Mouse (Mus musculus) thymus, adult 2 months (tissue): ENCODE data around the gene Creld1. TPM values are rescaled to one million over a fixed set of nuclear protein-coding genes. Genes with fewer than 3 reads are reported as not detected.
A peak's percentile ranks its signal among the peaks of the same experiment; 100 is the strongest.

ENCODE experiments used
- DNase-seq: peaks from one replicate; pipeline ENCODE4 v3.0.0; 2021
- H3K27ac ChIP-seq: fragments of 200-500 bp; 2 replicates; pipeline ENCODE4 v1.5.1; 2012; ENCODE audit warnings: low read length, control low read depth; ENCODE audit not compliant: control insufficient read depth, insufficient read depth
- H3K27me3 ChIP-seq: fragments of 200-500 bp; 2 replicates; pipeline ENCODE4 v1.6.1; 2012; ENCODE audit warnings: mild to moderate bottlenecking, low read length, moderate library complexity, mixed read lengths; ENCODE audit not compliant: control insufficient read depth, insufficient read depth
- H3K36me3 ChIP-seq: fragments of 200-500 bp; 2 replicates; pipeline ENCODE4 v1.6.1; 2012; ENCODE audit warnings: mild to moderate bottlenecking, low read length, moderate library complexity; ENCODE audit not compliant: control insufficient read depth, insufficient read depth
- H3K4me1 ChIP-seq: fragments of 200-500 bp; replicated peaks from 2 replicates; pipeline ENCODE4 v1.6.1; 2012; ENCODE audit warnings: low read length; ENCODE audit not compliant: control insufficient read depth, insufficient read depth
- H3K4me3 ChIP-seq: fragments of 200-500 bp; 2 replicates; pipeline ENCODE4 v1.5.1; 2012; ENCODE audit warnings: mild to moderate bottlenecking, low read length, control low read depth, moderate library complexity; ENCODE audit not compliant: control insufficient read depth, insufficient read depth
- CTCF ChIP-seq: fragments of 200-500 bp; IDR thresholded peaks from 2 replicates; pipeline ENCODE4 v1.5.1; 2012; ENCODE audit warnings: mild to moderate bottlenecking, control low read depth, low read length, moderate library complexity, borderline replicate concordance; ENCODE audit not compliant: control insufficient read depth, poor library complexity, insufficient read depth; ENCODE audit errors: extremely low read depth
- POLR2A ChIP-seq: fragments of 200-500 bp; IDR thresholded peaks from 2 replicates; pipeline ENCODE4 v1.6.1; 2012; ENCODE audit warnings: mild to moderate bottlenecking, low read length, control low read depth, moderate library complexity; ENCODE audit not compliant: control insufficient read depth, poor library complexity, insufficient read depth; ENCODE audit errors: extremely low read depth
- WGBS: fragments of 180-500 bp; shearing (Covaris S2); methylation state at CpG from one replicate; pipeline ENCODE4 v1.1.7; 2018; 5-methylcytosine and 5-hydroxymethylcytosine counted together
- polyA plus RNA-seq: library from polyadenylated mRNA; depleted of rRNA; stranded (reverse); fragments of >200 nt; gene quantifications from 2 replicates; pipeline ENCODE4 v1.2.3, GENCODE M21; 2012

The Creld1 gene
- polyA plus RNA-seq, 1 experiment, result 16.1 TPM

GRCm38 (mm10) chr6:113468512-113468911 is 14.6 kb upstream of the Creld1 start:
- WGBS, result 67% methylated on average over 3 of the region's 3 CpGs
- Histone ChIP-seq H3K27ac (no peak overlapping the region), H3K4me3 (no peak overlapping the region), H3K4me1 (peaks cover 11% of the 10 kb centered on the region), H3K27me3 (no peaks in the 10 kb centered on the region), H3K36me3 (no peaks in the 10 kb centered on the region)
- no peak for DNase-seq
- no peak for TF ChIP-seq CTCF
- no peak for TF ChIP-seq POLR2A

- H3K27me3 ChIP-seq, result no peaks in the 10 kb centered on the region
- H3K4me1 ChIP-seq, result peaks cover 11% of the 10 kb centered on the region
- peak; percentile 85 for DNase-seq
- WGBS, result 13% methylated on average over 9 of the region's 9 CpGs
- H3K36me3 ChIP-seq, result no peaks in the 10 kb centered on the region
- H3K4me3 ChIP-seq, result peak overlapping the region; percentile 29
- TF ChIP-seq POLR2A, result no peak
- no peak for TF ChIP-seq CTCF
- no peak overlapping the region for H3K27ac ChIP-seq
Observed at GRCm38 (mm10) chr6:113469021-113469420, 14.1 kb upstream of the Creld1 start.

- H3K27ac ChIP-seq, result no peak overlapping the region
- H3K4me1 ChIP-seq, result peaks cover 11% of the 10 kb centered on the region
- TF ChIP-seq POLR2A, result no peak
- TF ChIP-seq CTCF, result peak; percentile 64; the same call in 1 of the 2 replicates
- H3K27me3 ChIP-seq, result no peaks in the 10 kb centered on the region
- peak; percentile 69 for DNase-seq
- H3K36me3 ChIP-seq, result no peaks in the 10 kb centered on the region
- H3K4me3 ChIP-seq, result peak overlapping the region; percentile 29
- 19% methylated on average over 31 of the region's 31 CpGs for WGBS
Observed at GRCm38 (mm10) chr6:113469432-113469831, 13.7 kb upstream of the Creld1 start.

GRCm38 (mm10) chr6:113471297-113471936 is 11.7 kb upstream of the Creld1 start, which contains the start of gene Il17rc:
TSS of gene Il17rc (plus strand) at chr6:113471427.
- Histone ChIP-seq H3K36me3 (no peaks in the 10 kb centered on the region), H3K4me1 (peaks cover 11% of the 10 kb centered on the region), H3K4me3 (no peak within 1 kb of the TSS), H3K27me3 (no peaks in the 10 kb centered on the region), H3K27ac (no peak within 1 kb of the TSS)
- no peak for TF ChIP-seq CTCF
- TF ChIP-seq POLR2A, result no peak
- WGBS, result 87% methylated on average over 12 of the region's 12 CpGs
- DNase-seq, result no peak

GRCm38 (mm10) chr6:113472061-113472460 is 11.0 kb upstream of the Creld1 start:
- Histone ChIP-seq H3K4me1 (peaks cover 11% of the 10 kb centered on the region), H3K36me3 (no peaks in the 10 kb centered on the region), H3K27ac (no peak overlapping the region), H3K4me3 (no peak overlapping the region), H3K27me3 (no peaks in the 10 kb centered on the region)
- no peak for DNase-seq
- WGBS, result 85% methylated on average over 10 of the region's 10 CpGs
- TF ChIP-seq CTCF, result no peak

- Histone ChIP-seq H3K36me3 (no peaks in the 10 kb centered on the region), H3K4me1 (peaks cover 11% of the 10 kb centered on the region), H3K27me3 (no peaks in the 10 kb centered on the region), H3K4me3 (no peak overlapping the region), H3K27ac (no peak overlapping the region)
- WGBS, result 56% methylated on average over 2 of the region's 2 CpGs
- TF ChIP-seq CTCF (no peak), POLR2A (no peak)
- no peak for DNase-seq
Observed at GRCm38 (mm10) chr6:113473246-113473645, 9.9 kb upstream of the Creld1 start.

GRCm38 (mm10) chr6:113473715-113474114 is 9.4 kb upstream of the Creld1 start:
- Histone ChIP-seq H3K4me1 (peaks cover 11% of the 10 kb centered on the region), H3K36me3 (no peaks in the 10 kb centered on the region), H3K27ac (no peak overlapping the region), H3K4me3 (no peak overlapping the region), H3K27me3 (no peaks in the 10 kb centered on the region)
- no peak for DNase-seq
- no peak for TF ChIP-seq CTCF
- no peak for TF ChIP-seq POLR2A
- 94% methylated on average over 6 of the region's 6 CpGs for WGBS
